Mouse (Mus musculus): ENCODE data around the gene Ift74. TPM values are rescaled to one million over a fixed set of nuclear protein-coding genes. Genes with fewer than 3 reads are reported as not detected.
"Not testable (repeated sequence)": the region's sequence is repeated elsewhere in the genome, so short reads cannot be mapped to it uniquely, and the experiment has no call there.

The Ift74 gene
- total and polyA plus RNA-seq, 2 experiments, result 0.33 to 3.6 TPM

DNA sequence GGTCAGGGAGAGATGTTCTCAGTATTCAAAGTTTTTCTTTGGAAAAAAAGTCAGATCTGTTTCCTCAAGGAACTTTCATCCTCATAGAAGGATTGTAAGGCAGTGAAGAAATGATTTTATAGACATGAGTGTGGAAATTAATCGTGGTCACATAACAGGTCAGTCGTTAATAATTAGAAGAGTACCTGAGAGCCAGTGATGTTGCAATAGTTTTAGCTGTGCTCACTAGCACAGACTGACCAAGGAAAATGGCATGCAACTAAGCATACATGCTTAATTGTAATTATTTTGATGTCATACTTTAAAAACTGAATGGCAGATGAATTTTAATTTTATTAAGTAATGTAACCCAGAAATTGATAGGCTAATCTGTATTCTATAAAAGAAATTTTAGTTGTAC lies 66.4 kb downstream of the Ift74 start:
- WGBS, result 28% methylated on average over 2 of the region's 2 CpGs
- no peaks in the 10 kb centered on the region for H3K79me2 ChIP-seq (ENCODE audit: control insufficient read depth, insufficient read depth, low read length)
- H3K27me3 ChIP-seq (ENCODE audit: control insufficient read depth, insufficient read depth, low read length), result no peaks in the 10 kb centered on the region

DNA sequence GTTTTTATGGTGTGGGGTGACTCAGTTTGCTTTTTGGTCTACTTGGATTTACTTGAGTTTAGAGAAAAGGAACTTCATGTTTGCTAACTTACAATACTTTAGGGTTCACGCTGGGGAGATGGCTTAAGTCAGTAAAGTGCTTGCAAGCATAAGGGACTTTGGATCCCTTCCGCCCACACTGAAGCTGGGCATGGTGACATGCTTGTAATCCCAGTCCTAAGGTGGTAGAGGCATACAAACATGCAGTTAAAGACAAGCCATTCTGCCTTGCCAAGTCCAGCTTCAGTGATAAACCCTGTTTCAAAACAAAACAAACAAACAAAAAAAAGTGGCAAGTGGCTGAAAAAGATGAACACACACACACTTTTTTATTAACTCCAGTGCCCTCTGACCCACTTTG lies 66.9 kb downstream of the Ift74 start:
- no peaks in the 10 kb centered on the region for H3K79me2 ChIP-seq (ENCODE audit: control insufficient read depth, insufficient read depth, low read length)
- peaks cover 7% of the 10 kb centered on the region; the same call in 1 of the 2 replicates for H3K4me1 ChIP-seq (ENCODE audit: control insufficient read depth, insufficient read depth, low read length)
- no peak overlapping the region for H3K27ac ChIP-seq (replicated peaks; ENCODE audit: insufficient read depth, low read depth, low read length)
- no peaks in the 10 kb centered on the region for H3K27me3 ChIP-seq (ENCODE audit: control insufficient read depth, insufficient read depth, low read length)
- H3K4me3 ChIP-seq (ENCODE audit: insufficient read depth, low read depth, low read length), result no peak overlapping the region
- H3K36me3 ChIP-seq (ENCODE audit: control insufficient read depth, insufficient read depth, low read length), result no peaks in the 10 kb centered on the region
- no peak overlapping the region for H3K9ac ChIP-seq (ENCODE audit: low read depth, low read length)
- TF ChIP-seq POLR2A (IDR thresholded peaks at IDR 0.05; ENCODE audit: extremely low read depth, insufficient read depth, low read length) (no peak), CTCF (IDR thresholded peaks at IDR 0.05; ENCODE audit: low read depth, low read length) (no peak)
- WGBS, result 22% methylated on average over 2 of the region's 2 CpGs
- DNase-seq (ENCODE audit: extremely low read depth, low read depth, low spot score), result peak; percentile 97

More for the DNA sequence above, 66.4 kb downstream of the Ift74 start:
- no peak for TF ChIP-seq POLR2A (IDR thresholded peaks at IDR 0.05; ENCODE audit: extremely low read depth, insufficient read depth, low read length)
- no peak for TF ChIP-seq CTCF (IDR thresholded peaks at IDR 0.05; ENCODE audit: low read depth, low read length)
- Histone ChIP-seq H3K4me1 (ENCODE audit: control insufficient read depth, insufficient read depth, low read length) (peaks cover 7% of the 10 kb centered on the region; the same call in 1 of the 2 replicates), H3K27ac (replicated peaks; ENCODE audit: insufficient read depth, low read depth, low read length) (no peak overlapping the region), H3K9ac (ENCODE audit: low read depth, low read length) (no peak overlapping the region), H3K4me3 (ENCODE audit: insufficient read depth, low read depth, low read length) (no peak overlapping the region), H3K36me3 (ENCODE audit: control insufficient read depth, insufficient read depth, low read length) (no peaks in the 10 kb centered on the region)
- peak; percentile 89 for DNase-seq (ENCODE audit: extremely low read depth, low read depth, low spot score)

DNA sequence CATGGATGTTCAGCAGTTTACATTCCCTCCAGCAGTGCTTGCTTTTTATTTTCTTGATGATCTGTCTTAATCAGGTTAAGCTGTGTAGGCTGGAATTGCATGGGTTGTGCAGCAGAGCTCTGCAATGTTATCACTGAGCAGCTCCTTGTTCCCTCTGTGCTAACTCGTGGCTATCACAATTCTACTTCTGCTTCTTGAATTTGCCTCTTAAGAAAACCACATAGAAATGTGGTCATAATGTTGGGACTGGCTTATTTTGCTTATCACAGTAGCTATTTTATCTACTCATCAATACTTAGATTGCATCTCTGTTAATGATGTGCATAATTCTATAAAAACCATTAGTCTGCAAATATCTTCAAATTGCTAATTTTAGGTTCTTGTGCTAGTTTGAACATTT lies 67.7 kb downstream of the Ift74 start:
- Histone ChIP-seq H3K9ac (ENCODE audit: low read depth, low read length) (no peak overlapping the region), H3K27ac (replicated peaks; ENCODE audit: insufficient read depth, low read depth, low read length) (no peak overlapping the region), H3K36me3 (ENCODE audit: control insufficient read depth, insufficient read depth, low read length) (no peaks in the 10 kb centered on the region), H3K4me3 (ENCODE audit: insufficient read depth, low read depth, low read length) (no peak overlapping the region), H3K4me1 (ENCODE audit: control insufficient read depth, insufficient read depth, low read length) (peaks cover 7% of the 10 kb centered on the region; the same call in 1 of the 2 replicates), H3K79me2 (ENCODE audit: control insufficient read depth, insufficient read depth, low read length) (no peaks in the 10 kb centered on the region), H3K27me3 (ENCODE audit: control insufficient read depth, insufficient read depth, low read length) (no peaks in the 10 kb centered on the region)
- no peak for DNase-seq (ENCODE audit: extremely low read depth, low read depth, low spot score)
- 65% methylated on average over 1 of the region's 1 CpGs for WGBS
- TF ChIP-seq CTCF (IDR thresholded peaks at IDR 0.05; ENCODE audit: low read depth, low read length) (no peak), POLR2A (IDR thresholded peaks at IDR 0.05; ENCODE audit: extremely low read depth, insufficient read depth, low read length) (no peak)

DNA sequence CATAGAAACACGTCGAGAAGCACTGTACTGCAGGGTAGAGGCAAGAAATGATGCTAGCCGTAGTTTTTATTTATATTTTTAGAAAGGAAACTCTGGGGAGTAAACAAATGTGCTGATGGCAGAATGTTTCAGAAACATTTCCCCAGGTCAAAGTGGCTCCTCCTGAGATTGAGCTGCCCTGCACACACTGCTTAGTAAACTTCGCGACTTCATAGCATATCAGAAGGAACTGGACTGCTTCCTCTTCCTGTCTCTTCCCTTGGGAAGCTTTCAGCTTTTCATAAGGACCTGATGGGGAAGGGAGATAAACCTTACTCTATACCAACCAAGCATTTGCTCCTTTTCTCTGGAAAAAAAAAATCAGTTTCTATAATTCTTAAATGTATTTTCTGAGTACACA lies 69.0 kb downstream of the Ift74 start:
- Histone ChIP-seq H3K4me3 (ENCODE audit: insufficient read depth, low read depth, low read length) (no peak overlapping the region), H3K27ac (replicated peaks; ENCODE audit: insufficient read depth, low read depth, low read length) (no peak overlapping the region), H3K9ac (ENCODE audit: low read depth, low read length) (no peak overlapping the region), H3K36me3 (ENCODE audit: control insufficient read depth, insufficient read depth, low read length) (no peaks in the 10 kb centered on the region), H3K79me2 (ENCODE audit: control insufficient read depth, insufficient read depth, low read length) (no peaks in the 10 kb centered on the region), H3K4me1 (ENCODE audit: control insufficient read depth, insufficient read depth, low read length) (peaks cover 7% of the 10 kb centered on the region; the same call in 1 of the 2 replicates), H3K27me3 (ENCODE audit: control insufficient read depth, insufficient read depth, low read length) (no peaks in the 10 kb centered on the region)
- WGBS, result 80% methylated on average over 5 of the region's 5 CpGs
- DNase-seq (ENCODE audit: extremely low read depth, low read depth, low spot score), result peak; percentile 7
- TF ChIP-seq POLR2A (IDR thresholded peaks at IDR 0.05; ENCODE audit: extremely low read depth, insufficient read depth, low read length) (no peak), CTCF (IDR thresholded peaks at IDR 0.05; ENCODE audit: low read depth, low read length) (no peak)

DNA sequence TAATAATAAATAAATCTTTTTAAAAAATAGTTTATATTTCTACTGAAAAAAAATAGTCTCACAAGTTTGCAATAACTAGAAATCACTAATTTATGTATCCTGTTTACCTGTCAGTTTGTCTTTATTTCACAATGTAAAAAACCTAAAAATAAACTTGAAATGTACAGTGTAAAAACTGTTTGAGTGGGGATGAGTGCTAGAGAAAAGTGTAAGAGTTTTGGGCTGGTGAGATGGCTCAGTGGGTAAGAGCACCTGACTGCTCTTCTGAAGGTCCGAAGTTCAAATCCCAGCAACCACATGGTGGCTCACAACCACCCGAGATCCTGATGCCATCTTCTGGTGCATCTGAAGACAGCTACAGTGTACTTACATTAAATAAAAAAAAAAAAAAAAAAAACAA lies 75.5 kb downstream of the Ift74 start:
- H3K27me3 ChIP-seq (ENCODE audit: control insufficient read depth, insufficient read depth, low read length); H3K4me3 ChIP-seq (ENCODE audit: insufficient read depth, low read depth, low read length); H3K4me1 ChIP-seq (ENCODE audit: control insufficient read depth, insufficient read depth, low read length); H3K27ac ChIP-seq (replicated peaks; ENCODE audit: insufficient read depth, low read depth, low read length); H3K79me2 ChIP-seq (ENCODE audit: control insufficient read depth, insufficient read depth, low read length); H3K9ac ChIP-seq (ENCODE audit: low read depth, low read length); DNase-seq (ENCODE audit: extremely low read depth, low read depth, low spot score); H3K36me3 ChIP-seq (ENCODE audit: control insufficient read depth, insufficient read depth, low read length): not testable (repeated sequence)
- WGBS, result 77% methylated on average over 2 of the region's 2 CpGs

DNA sequence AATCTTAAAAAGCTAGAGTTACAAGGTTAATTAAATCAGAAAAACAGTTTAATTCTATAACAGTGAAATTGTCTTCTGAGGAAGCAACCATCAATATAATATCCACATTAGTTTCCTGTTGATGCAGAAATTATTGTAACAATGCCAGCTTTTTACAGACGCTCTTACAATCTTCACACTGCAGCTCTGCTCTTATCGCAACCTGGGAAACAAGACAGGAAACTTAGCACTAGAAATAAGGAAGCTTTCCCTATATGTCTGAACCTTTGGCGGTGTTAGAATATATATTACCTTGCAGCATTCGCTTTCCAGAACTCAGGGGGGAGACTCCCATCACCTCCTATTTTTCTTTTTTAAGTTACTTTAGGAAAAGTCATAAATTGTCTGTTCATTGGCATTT lies 76.8 kb downstream of the Ift74 start:
- H3K27me3 ChIP-seq (ENCODE audit: control insufficient read depth, insufficient read depth, low read length), result no peaks in the 10 kb centered on the region
- no peak for DNase-seq (ENCODE audit: extremely low read depth, low read depth, low spot score)
- H3K36me3 ChIP-seq (ENCODE audit: control insufficient read depth, insufficient read depth, low read length), result no peaks in the 10 kb centered on the region
- H3K27ac ChIP-seq (replicated peaks; ENCODE audit: insufficient read depth, low read depth, low read length), result no peak overlapping the region
- 75% methylated on average over 4 of the region's 4 CpGs for WGBS
- no peak overlapping the region for H3K9ac ChIP-seq (ENCODE audit: low read depth, low read length)
- no peak overlapping the region for H3K4me3 ChIP-seq (ENCODE audit: insufficient read depth, low read depth, low read length)
- H3K79me2 ChIP-seq (ENCODE audit: control insufficient read depth, insufficient read depth, low read length), result no peaks in the 10 kb centered on the region
- no peaks in the 10 kb centered on the region for H3K4me1 ChIP-seq (ENCODE audit: control insufficient read depth, insufficient read depth, low read length)
- TF ChIP-seq CTCF (IDR thresholded peaks at IDR 0.05; ENCODE audit: low read depth, low read length), result no peak
- TF ChIP-seq POLR2A (IDR thresholded peaks at IDR 0.05; ENCODE audit: extremely low read depth, insufficient read depth, low read length), result no peak

Data from liver, adult 2 months (tissue).